Mouse (Mus musculus) embryonic facial prominence, embryonic 15.5 days (tissue): ENCODE measurements around the gene Nradd. TPM values are rescaled to one million over a fixed set of nuclear protein-coding genes. Genes with fewer than 3 reads are reported as not detected.

Experiments
- ATAC-seq: fragments of 200-750 bp; cut with Nextera tagmentation; 2 replicates; pipeline ENCODE4 v1.8.0; 2017; ENCODE audit warnings: low read depth, moderate TSS enrichment; ENCODE audit not compliant: insufficient number of reproducible peaks, low FRiP score, low TSS enrichment
- H3K27ac ChIP-seq: fragments of 300-500 bp; sonication (generic); replicated peaks from 2 replicates; pipeline ENCODE4 v1.5.1; 2015; ENCODE audit warnings: mild to moderate bottlenecking, inconsistent platforms
- H3K27me3 ChIP-seq: fragments of 300-500 bp; sonication (generic); 2 replicates; pipeline ENCODE4 v1.6.1; 2015; ENCODE audit warnings: inconsistent platforms
- H3K36me3 ChIP-seq: fragments of 300-500 bp; sonication (generic); 2 replicates; pipeline ENCODE4 v1.6.1; 2015; ENCODE audit warnings: mild to moderate bottlenecking, inconsistent platforms
- H3K4me1 ChIP-seq: fragments of 300-500 bp; sonication (generic); 2 replicates; pipeline ENCODE4 v1.6.1; 2015; ENCODE audit warnings: inconsistent platforms
- H3K4me2 ChIP-seq: fragments of 300-500 bp; sonication (generic); replicated peaks from 2 replicates; pipeline ENCODE4 v1.6.1; 2015; ENCODE audit warnings: mild to moderate bottlenecking, inconsistent platforms
- H3K4me3 ChIP-seq: fragments of 300-500 bp; sonication (generic); replicated peaks from 2 replicates; pipeline ENCODE4 v1.5.1; 2015; ENCODE audit warnings: mild to moderate bottlenecking, inconsistent platforms
- H3K9ac ChIP-seq: fragments of 300-500 bp; sonication (generic); 2 replicates; pipeline ENCODE4 v1.6.1; 2015; ENCODE audit warnings: inconsistent platforms
- H3K9me3 ChIP-seq: fragments of 300-500 bp; sonication (generic); replicated peaks from 2 replicates; pipeline ENCODE4 v1.6.1; 2016; ENCODE audit warnings: inconsistent platforms
- WGBS: fragments of 180-500 bp; shearing (Covaris S2); methylation state at CpG from one replicate; pipeline ENCODE4 v1.1.7; 2015; 5-methylcytosine and 5-hydroxymethylcytosine counted together
- polyA plus RNA-seq: library from polyadenylated mRNA; unstranded; fragments of >200 nt; fragmentation: Nextera tagmentation; extraction: Ambion mirVana; gene quantifications from 2 replicates; pipeline ENCODE4 v1.2.1, GENCODE M21; 2015

Nradd gene
- polyA plus RNA-seq, 1 experiment from 2014 or later, result 51.4 TPM

DNA sequence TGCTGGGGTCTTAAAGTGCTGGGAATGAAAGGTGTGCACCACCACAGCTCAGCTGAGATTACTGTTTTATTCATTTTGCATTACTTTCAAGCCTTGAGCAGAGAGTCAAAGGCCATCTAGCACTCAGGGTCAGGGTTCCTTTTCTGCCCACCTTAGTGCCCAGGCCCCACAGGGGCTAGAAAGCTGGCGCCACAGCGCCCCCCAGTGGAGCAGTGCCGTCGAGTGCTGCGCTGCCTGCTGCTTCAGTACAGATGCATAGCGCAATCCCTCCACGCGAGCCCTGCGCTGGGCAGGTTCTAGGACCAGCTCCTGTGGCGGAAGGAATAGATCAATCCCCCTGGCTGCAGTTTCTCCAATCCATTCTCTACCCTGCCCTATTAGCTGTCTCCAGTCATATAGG lies 6.9 kb upstream of the Nradd start:
- Histone ChIP-seq H3K9me3 (no peaks in the 10 kb centered on the region), H3K4me3 (peak overlapping the region; percentile 12; the same call in 1 of the 2 replicates), H3K9ac (no peak overlapping the region), H3K27ac (no peak overlapping the region), H3K36me3 (0 out of 2 replicates have a peak, but pooled peaks cover 3% of the 10 kb centered on the region), H3K4me2 (peak overlapping the region; percentile 32), H3K27me3 (peaks cover 43% of the 10 kb centered on the region), H3K4me1 (peaks cover 10% of the 10 kb centered on the region; the same call in 1 of the 2 replicates)
- no peak for ATAC-seq
- 15% methylated on average over 10 of the region's 10 CpGs for WGBS

DNA sequence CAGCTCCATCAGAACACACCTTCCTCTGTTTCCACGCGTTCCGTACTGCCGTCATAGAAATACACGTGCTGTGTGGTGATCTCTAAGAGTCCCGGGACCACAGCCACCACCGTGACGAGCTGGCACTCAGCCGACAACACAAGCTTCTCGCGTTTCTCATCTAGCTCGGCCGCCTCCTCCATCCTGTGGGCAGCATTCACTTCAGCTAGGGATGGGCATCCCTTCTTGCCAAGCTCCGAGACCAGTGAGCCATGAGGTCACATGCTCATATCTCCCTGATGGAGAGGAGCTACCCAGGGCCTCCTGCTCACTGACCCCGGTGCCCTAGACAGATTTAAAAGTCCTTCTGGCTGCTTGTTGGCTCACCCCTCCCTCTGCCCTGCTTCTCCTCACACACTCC lies 5.9 kb upstream of the Nradd start:
- no peak overlapping the region for H3K4me3 ChIP-seq
- peaks cover 16% of the 10 kb centered on the region for H3K4me1 ChIP-seq
- no peak overlapping the region for H3K4me2 ChIP-seq
- no peak overlapping the region for H3K9ac ChIP-seq
- H3K36me3 ChIP-seq, result 0 out of 2 replicates have a peak, but pooled peaks cover 3% of the 10 kb centered on the region
- H3K27me3 ChIP-seq, result peaks cover 43% of the 10 kb centered on the region
- 74% methylated on average over 15 of the region's 15 CpGs for WGBS
- no peaks in the 10 kb centered on the region for H3K9me3 ChIP-seq
- no peak for ATAC-seq
- H3K27ac ChIP-seq, result no peak overlapping the region

DNA sequence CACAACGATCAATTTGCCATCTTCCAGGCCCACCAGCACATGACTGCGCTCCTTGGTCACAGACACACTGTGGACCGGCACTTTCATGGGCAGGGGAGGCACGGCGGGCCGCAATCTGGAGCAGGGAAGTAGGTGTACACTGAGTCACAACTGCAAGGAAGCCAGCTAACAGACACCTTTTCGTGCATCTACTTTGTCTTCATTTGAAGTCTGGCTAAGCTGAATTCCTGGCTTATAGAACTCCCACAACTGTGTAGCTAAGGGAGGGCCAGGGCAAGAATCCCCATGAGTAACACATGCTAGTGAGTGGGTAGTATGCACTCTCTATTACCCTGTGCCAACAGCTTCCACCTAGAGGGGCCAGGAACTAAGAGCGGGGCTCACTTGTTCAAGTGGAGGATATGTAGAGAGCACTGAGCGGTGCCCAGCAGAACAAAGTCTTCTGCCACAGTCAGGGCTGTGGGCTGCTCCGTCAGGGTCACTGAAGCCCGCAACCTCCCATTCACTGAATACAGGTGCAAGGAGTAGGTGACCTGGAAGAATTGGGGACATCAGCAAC lies 1.2 kb upstream of the Nradd start:
- Histone ChIP-seq H3K9me3 (no peaks in the 10 kb centered on the region), H3K27me3 (peaks cover 4% of the 10 kb centered on the region; the same call in 1 of the 2 replicates), H3K36me3 (peaks cover 18% of the 10 kb centered on the region), H3K4me1 (peaks cover 33% of the 10 kb centered on the region), H3K4me3 (peak overlapping the region; percentile 60), H3K4me2 (peak overlapping the region; percentile 96), H3K9ac (peak overlapping the region; percentile 57), H3K27ac (peak overlapping the region; percentile 92)
- ATAC-seq, result no peak
- 65% methylated on average over 11 of the region's 11 CpGs for WGBS

DNA sequence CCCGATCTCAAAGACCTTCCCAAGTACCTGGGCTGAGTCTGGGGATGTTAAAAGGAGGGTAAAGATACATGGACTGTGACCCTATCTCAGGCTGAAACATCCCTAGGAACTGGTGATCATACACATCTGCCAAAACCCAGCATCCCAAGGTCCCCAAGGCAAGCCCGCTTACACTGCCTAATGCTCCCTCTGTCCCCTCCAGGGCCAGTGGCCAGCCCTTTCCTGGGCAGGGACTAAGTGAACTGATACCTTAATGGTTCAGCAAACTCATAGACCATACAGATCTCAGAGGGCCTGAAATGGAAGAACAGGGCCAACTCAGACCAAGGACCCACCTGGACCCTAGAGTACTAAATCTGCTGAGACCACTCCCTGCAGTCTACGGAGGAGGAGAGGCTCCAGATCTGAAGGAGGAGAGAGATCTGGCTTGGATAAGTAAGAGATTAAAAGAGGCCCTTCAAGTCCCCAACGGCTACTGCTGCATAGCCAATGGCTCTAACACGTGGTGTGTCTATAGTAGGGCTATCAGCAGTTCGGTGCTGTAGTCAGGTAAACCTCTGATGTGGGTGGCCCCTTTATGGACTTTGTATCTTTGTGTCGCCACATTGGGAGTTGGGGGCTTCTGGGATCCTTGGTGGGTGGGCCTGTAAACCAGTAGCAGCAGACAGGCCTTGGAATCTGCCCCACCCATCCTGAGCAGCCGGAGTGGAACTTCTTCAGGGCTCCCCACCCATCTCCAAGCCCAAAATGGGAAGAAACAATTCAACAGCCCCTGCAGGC lies 646 bp downstream of the Nradd start:
- H3K4me2 ChIP-seq, result peak overlapping the region; percentile 96
- peak overlapping the region; percentile 60 for H3K4me3 ChIP-seq
- H3K27me3 ChIP-seq, result no peaks in the 10 kb centered on the region
- WGBS, result 35% methylated on average over 8 of the region's 8 CpGs
- H3K27ac ChIP-seq, result peak overlapping the region; percentile 92
- ATAC-seq, result no peak
- H3K4me1 ChIP-seq, result peaks cover 33% of the 10 kb centered on the region
- H3K9me3 ChIP-seq, result no peaks in the 10 kb centered on the region
- H3K36me3 ChIP-seq, result peaks cover 36% of the 10 kb centered on the region
- H3K9ac ChIP-seq, result peak overlapping the region; percentile 57

- Histone ChIP-seq H3K27me3 (no peaks in the 10 kb centered on the region), H3K9ac (no peak overlapping the region), H3K27ac (0 out of 2 replicates have a peak overlapping the region, but pooled peaks have one; percentile 92), H3K4me2 (0 out of 2 replicates have a peak overlapping the region, but pooled peaks have one; percentile 96), H3K9me3 (no peaks in the 10 kb centered on the region), H3K4me3 (no peak overlapping the region), H3K36me3 (peaks cover 45% of the 10 kb centered on the region), H3K4me1 (peaks cover 33% of the 10 kb centered on the region)
- WGBS, result 82% methylated on average over 12 of the region's 12 CpGs
- no peak for ATAC-seq
Measured at GRCm38 (mm10) chr9:110622621-110623219, 1.5 kb downstream of the Nradd start.

- Histone ChIP-seq H3K4me3 (no peak overlapping the region), H3K27me3 (no peaks in the 10 kb centered on the region), H3K9me3 (no peaks in the 10 kb centered on the region), H3K9ac (no peak overlapping the region), H3K27ac (no peak overlapping the region), H3K36me3 (peaks cover 57% of the 10 kb centered on the region), H3K4me2 (no peak overlapping the region), H3K4me1 (peaks cover 36% of the 10 kb centered on the region)
- 90% methylated on average over 7 of the region's 7 CpGs for WGBS
- ATAC-seq, result no peak
Measured at GRCm38 (mm10) chr9:110620685-110621084, 3.6 kb downstream of the Nradd start.

GRCm38 (mm10) chr9:110620180-110620579 lies 4.1 kb downstream of the Nradd start:
- peaks cover 62% of the 10 kb centered on the region for H3K36me3 ChIP-seq
- 85% methylated on average over 7 of the region's 7 CpGs for WGBS
- no peaks in the 10 kb centered on the region for H3K27me3 ChIP-seq

GRCm38 (mm10) chr9:110617081-110617480 lies 7.2 kb downstream of the Nradd start:
- no peaks in the 10 kb centered on the region for H3K27me3 ChIP-seq
- H3K4me3 ChIP-seq, result no peak overlapping the region
- ATAC-seq, result no peak
- no peak overlapping the region; the same call in 1 of the 2 replicates for H3K9ac ChIP-seq
- 71% methylated on average over 3 of the region's 3 CpGs for WGBS
- no peak overlapping the region; the same call in 1 of the 2 replicates for H3K27ac ChIP-seq
- H3K9me3 ChIP-seq, result no peaks in the 10 kb centered on the region
- no peak overlapping the region for H3K4me2 ChIP-seq
- H3K4me1 ChIP-seq, result 0 out of 2 replicates have a peak, but pooled peaks cover 4% of the 10 kb centered on the region
- peaks cover 70% of the 10 kb centered on the region for H3K36me3 ChIP-seq

More at GRCm38 (mm10) chr9:110620180-110620579, 4.1 kb downstream of the Nradd start:
- no peak for ATAC-seq
- Histone ChIP-seq H3K9me3 (no peaks in the 10 kb centered on the region), H3K9ac (no peak overlapping the region), H3K4me1 (peaks cover 31% of the 10 kb centered on the region), H3K4me3 (no peak overlapping the region), H3K4me2 (no peak overlapping the region), H3K27ac (no peak overlapping the region)

DNA sequence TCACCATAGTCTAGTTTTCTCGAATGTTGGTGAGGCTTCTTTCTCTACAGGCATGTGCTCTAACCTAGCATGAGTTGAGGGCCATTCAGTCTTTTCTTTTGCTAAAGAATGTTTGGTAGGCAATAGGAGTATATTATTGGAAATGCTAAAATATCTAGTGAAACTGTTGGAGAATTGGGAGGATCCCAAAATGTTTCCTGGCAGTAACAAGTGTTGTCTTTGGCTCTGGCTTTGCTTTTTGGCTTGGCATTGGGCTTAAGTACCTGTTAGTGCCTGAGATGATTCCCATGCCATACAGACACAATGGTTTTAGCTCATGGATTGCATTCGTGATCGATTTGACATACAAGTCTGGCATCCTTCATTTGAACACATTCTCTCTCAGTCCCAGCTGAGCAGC lies 12.8 kb downstream of the Nradd start:
- Histone ChIP-seq H3K4me3 (no peak overlapping the region), H3K4me2 (no peak overlapping the region), H3K27ac (no peak overlapping the region), H3K9me3 (no peaks in the 10 kb centered on the region), H3K36me3 (peaks cover 50% of the 10 kb centered on the region), H3K4me1 (no peaks in the 10 kb centered on the region), H3K27me3 (no peaks in the 10 kb centered on the region), H3K9ac (no peak overlapping the region)
- ATAC-seq, result no peak
- WGBS, result 89% methylated on average over 3 of the region's 3 CpGs

- no peak overlapping the region for H3K4me3 ChIP-seq
- no peak overlapping the region for H3K9ac ChIP-seq
- 80% methylated on average over 1 of the region's 1 CpGs for WGBS
- H3K9me3 ChIP-seq, result no peaks in the 10 kb centered on the region
- H3K4me2 ChIP-seq, result no peak overlapping the region
- H3K27ac ChIP-seq, result no peak overlapping the region
- no peak for ATAC-seq
- H3K4me1 ChIP-seq, result no peaks in the 10 kb centered on the region
- H3K27me3 ChIP-seq, result no peaks in the 10 kb centered on the region
- peaks cover 24% of the 10 kb centered on the region for H3K36me3 ChIP-seq
Measured at GRCm38 (mm10) chr9:110583521-110583920, 40.7 kb downstream of the Nradd start.

GRCm38 (mm10) chr9:110582161-110582560 lies 42.1 kb downstream of the Nradd start:
- no peak overlapping the region for H3K27ac ChIP-seq
- H3K4me3 ChIP-seq, result no peak overlapping the region
- no peak overlapping the region for H3K4me2 ChIP-seq
- no peaks in the 10 kb centered on the region for H3K27me3 ChIP-seq
- peaks cover 26% of the 10 kb centered on the region for H3K36me3 ChIP-seq
- ATAC-seq, result no peak
- no peaks in the 10 kb centered on the region for H3K4me1 ChIP-seq
- H3K9me3 ChIP-seq, result no peaks in the 10 kb centered on the region
- 70% methylated on average over 2 of the region's 2 CpGs for WGBS
- H3K9ac ChIP-seq, result no peak overlapping the region
